Mouse (Mus musculus) retina, embryonic 14.5 days (tissue): ENCODE measurements around the gene Tbx3.

Experiments
- DNase-seq: peaks from one replicate; pipeline ENCODE4 v3.0.0-alpha.2; 2015; ENCODE audit warnings: low spot score

Gene Tbx3

GRCm38 (mm10) chr5:119708850-119709585 lies 38.5 kb downstream of the Tbx3 start:
- DNase-seq, result no peak

- no peak for DNase-seq
These were observed 39.5 kb downstream of the Tbx3 start for GRCm38 (mm10) chr5:119709826-119710559.

GRCm38 (mm10) chr5:119710756-119711155 lies 40.3 kb downstream of the Tbx3 start:
- DNase-seq, result peak; percentile 69

- DNase-seq, result no peak
These were observed 41.2 kb downstream of the Tbx3 start for GRCm38 (mm10) chr5:119711626-119712025.

- DNase-seq, result peak; percentile 91
These were observed 42.3 kb downstream of the Tbx3 start for GRCm38 (mm10) chr5:119712679-119713246.

GRCm38 (mm10) chr5:119720471-119721265 lies 50.2 kb downstream of the Tbx3 start:
- DNase-seq, result no peak

DNA sequence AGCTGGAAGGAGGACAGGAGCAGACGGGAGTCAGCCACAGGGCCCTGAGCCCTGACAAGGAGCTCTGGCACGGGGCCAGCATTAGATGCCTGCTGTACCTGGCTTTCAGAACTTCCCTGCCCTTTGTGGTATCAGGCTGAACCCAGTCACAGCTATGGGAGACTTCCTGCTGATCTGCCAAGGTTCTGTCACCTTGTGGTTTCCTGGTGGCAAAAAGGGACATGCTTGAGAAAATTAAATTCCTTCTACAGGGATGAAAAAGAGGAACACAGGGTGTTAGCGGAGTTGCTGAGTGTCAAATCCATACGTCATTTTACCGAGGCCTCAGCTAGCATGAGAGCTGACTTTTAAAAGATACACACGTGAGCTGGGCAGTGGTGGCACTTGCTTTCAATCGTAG lies 62.5 kb downstream of the Tbx3 start:
- DNase-seq, result no peak
